Mouse (Mus musculus) layer of hippocampus, postnatal 14 days (tissue): ENCODE measurements around the gene Olfr449. TPM values are rescaled to one million over a fixed set of nuclear protein-coding genes. Genes with fewer than 3 reads are reported as not detected.

Experiments
- DNase-seq, 2 experiments: peaks; one replicate each; pipeline ENCODE4 v3.0.0; 2021 to 2022; ENCODE audit warnings: low spot score in 2 of 2, mixed read lengths in 1 of 2
- long read RNA-seq, 2 experiments: library from polyadenylated mRNA; stranded (forward); transcript quantifications; one replicate each; pipeline ENCODE4 v2.0.0; 2021
- total RNA-seq, 2 experiments: library from RNA; stranded (reverse); gene quantifications; 2 replicates each; pipeline ENCODE4 v1.2.3; 2021

The Olfr449 gene
- total RNA-seq: not detected
- long read RNA-seq, experiment 1: 0 reads
- long read RNA-seq, experiment 2: 0 reads

- no peak for DNase-seq
Measured at GRCm38 (mm10) chr6:42834084-42834483, at the start of gene Olfr449. Olfr449 (plus strand) TSS chr6:42834384.

DNA sequence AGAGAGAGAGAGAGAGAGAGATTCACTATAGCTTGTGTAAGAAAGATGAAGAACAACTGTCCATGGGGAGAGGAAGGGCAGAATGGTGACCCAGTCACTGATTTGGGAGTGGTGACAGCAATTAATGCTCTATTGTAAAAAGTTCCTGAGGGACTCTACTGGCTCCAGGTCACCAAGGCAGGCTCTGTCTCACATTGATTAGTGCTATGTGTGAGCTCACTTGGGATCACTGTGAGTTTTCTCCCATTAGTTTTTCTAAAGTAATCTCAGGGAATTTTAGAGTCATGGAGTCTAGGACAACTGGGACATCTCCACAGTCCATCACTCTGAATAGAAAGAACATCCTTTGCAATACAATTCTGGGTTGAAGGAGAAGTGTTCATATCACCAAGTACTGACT is 49.4 kb upstream of the Olfr449 start, which contains the start of gene Olfr452:
Gene Olfr452 (plus strand): TSS at position 301 of the 400 bp plus-strand sequence.
- DNase-seq: no peak

GRCm38 (mm10) chr6:42790247-42790948 is 43.8 kb upstream of the Olfr449 start:
- DNase-seq: no peak

- no peak for DNase-seq
Measured at GRCm38 (mm10) chr6:42790949-42791556, 43.1 kb upstream of the Olfr449 start.

DNA sequence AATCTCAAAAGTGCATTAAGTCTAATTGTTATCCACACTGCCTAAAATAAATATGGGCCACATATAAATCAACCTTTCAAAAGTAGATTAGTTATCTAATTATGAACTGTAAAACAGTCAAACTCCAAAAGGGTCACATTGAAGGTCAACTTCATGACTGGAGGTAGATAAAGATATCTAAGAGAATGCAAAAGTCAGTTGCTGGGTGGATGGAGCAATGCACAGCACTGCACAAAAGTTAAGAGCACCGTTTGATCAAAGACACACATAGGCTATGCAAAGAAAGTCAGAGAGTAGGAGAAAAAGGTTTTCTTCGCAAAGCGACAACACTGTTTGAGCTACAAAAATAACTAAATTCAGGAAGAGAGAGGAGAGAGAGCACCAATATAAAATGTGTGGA is 39.2 kb upstream of the Olfr449 start:
- no peak for DNase-seq

GRCm38 (mm10) chr6:42811639-42812038 is 22.5 kb upstream of the Olfr449 start, which contains the start of gene Olfr450:
Olfr450 (plus strand) TSS chr6:42811939.
- no peak for DNase-seq

DNA sequence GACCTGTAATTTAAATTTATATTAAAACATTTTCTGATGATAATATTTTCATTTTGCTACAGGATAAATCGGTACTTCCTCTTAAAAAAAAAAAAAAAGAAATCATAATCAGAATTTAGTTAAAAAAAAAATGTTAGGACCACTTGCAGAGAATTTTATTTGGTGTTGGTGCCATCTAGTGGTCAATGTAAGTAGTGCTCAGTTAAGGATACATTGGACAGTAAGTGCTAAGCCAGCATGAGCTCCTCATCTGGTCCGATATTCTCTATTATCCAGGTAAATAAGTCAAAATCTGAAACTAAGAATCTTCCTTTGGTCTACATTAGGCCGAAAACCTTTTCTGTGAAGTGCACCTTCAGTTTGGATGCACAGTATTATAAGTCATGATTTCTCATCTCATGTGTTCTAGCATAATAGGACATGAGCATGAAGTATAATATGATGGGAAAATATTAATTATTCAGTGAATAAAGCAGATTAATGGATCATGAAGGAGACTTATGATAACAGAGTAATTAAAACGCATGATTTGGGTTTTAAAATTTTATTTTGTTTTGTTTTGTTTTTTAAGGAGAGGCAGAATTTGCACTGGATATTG is 26.1 kb downstream of the Olfr449 start:
- DNase-seq: peak; percentile 7 to 85

GRCm38 (mm10) chr6:42869695-42870094 is 35.5 kb downstream of the Olfr449 start:
- no peak for DNase-seq

GRCm38 (mm10) chr6:42876323-42876722 is 42.1 kb downstream of the Olfr449 start:
- DNase-seq: no peak

Other genes starting within 250 kb of the Olfr449 start
- not detected for gene Tcaf3, start 236.7 kb upstream of the Olfr449 start, total RNA-seq
- 1 to 10 TPM; 1.0 to 1.1 TPM for gene Tcaf2, start 189.1 kb upstream of the Olfr449 start, total RNA-seq
- 100 to 1,000 TPM; 210 to 212 TPM for gene Tcaf1, start 124.3 kb upstream of the Olfr449 start, total RNA-seq
- gene Olfr453, start 95.0 kb upstream of the Olfr449 start, total RNA-seq: not detected
- not detected for gene Olfr38, start 78.0 kb upstream of the Olfr449 start, total RNA-seq
- gene Olfr452, start 49.3 kb upstream of the Olfr449 start, total RNA-seq: not detected
- gene Olfr450, start 22.4 kb upstream of the Olfr449 start, total RNA-seq: not detected
- not detected for gene Olfr448, start 56.1 kb downstream of the Olfr449 start, total RNA-seq
- not detected for gene Olfr447, start 74.5 kb downstream of the Olfr449 start, total RNA-seq
- gene Olfr446, start 87.0 kb downstream of the Olfr449 start, total RNA-seq: not detected
- not detected for gene Olfr444, start 114.7 kb downstream of the Olfr449 start, total RNA-seq